Mouse (Mus musculus) lung, embryonic 14.5 days (tissue): ENCODE measurements at regions not wholly inside any gene's neighbourhood (a gene's known extent, or its start where the extent isn't known, plus 50 kb on each side); places are given as distances from the start of the nearest gene placed in this dataset.

ENCODE experiments used
- ATAC-seq: fragments of 200-750 bp; cut with Nextera tagmentation; 2 replicates; pipeline ENCODE4 v1.8.0; 2017; ENCODE audit warnings: mild to moderate bottlenecking, moderate TSS enrichment, moderate library complexity; ENCODE audit not compliant: insufficient read depth
- DNase-seq: peaks from one replicate; pipeline ENCODE4 v3.0.0-alpha.2; 2015
- H3K27ac ChIP-seq: fragments of 300-500 bp; sonication (generic); 2 replicates; pipeline ENCODE4 v1.5.1; 2014; ENCODE audit warnings: low read depth, mild to moderate bottlenecking, moderate library complexity
- H3K27me3 ChIP-seq: fragments of 300-500 bp; sonication (generic); 2 replicates; pipeline ENCODE4 v1.6.1; 2014; ENCODE audit warnings: low read length, control low read depth; ENCODE audit not compliant: insufficient read depth
- H3K36me3 ChIP-seq: fragments of 300-500 bp; sonication (generic); 2 replicates; pipeline ENCODE4 v1.6.1; 2014; ENCODE audit warnings: control low read depth; ENCODE audit not compliant: insufficient read depth
- H3K4me1 ChIP-seq: fragments of 300-500 bp; sonication (generic); 2 replicates; pipeline ENCODE4 v1.6.1; 2014; ENCODE audit warnings: antibody characterized with exemption, control low read depth; ENCODE audit not compliant: insufficient read depth
- H3K4me2 ChIP-seq: fragments of 300-500 bp; sonication (generic); 2 replicates; pipeline ENCODE4 v1.6.1; 2014; ENCODE audit warnings: mild to moderate bottlenecking
- H3K4me3 ChIP-seq: fragments of 300-500 bp; sonication (generic); 2 replicates; pipeline ENCODE4 v1.5.1; 2014; ENCODE audit warnings: low read depth, low read length
- H3K9ac ChIP-seq: fragments of 300-500 bp; sonication (generic); 2 replicates; pipeline ENCODE4 v1.6.1; 2014
- H3K9me3 ChIP-seq: fragments of 300-500 bp; sonication (generic); 2 replicates; pipeline ENCODE4 v1.6.1; 2016; ENCODE audit warnings: low read depth, low read length, control low read depth
- CTCF ChIP-seq: IDR thresholded peaks from 2 replicates; pipeline ENCODE4 v1.5.1; 2016; ENCODE audit warnings: antibody characterized with exemption, low read depth
- WGBS: fragments of 180-500 bp; shearing (Covaris S2); extraction: QIAGEN DNeasy Blood & Tissue Kit; methylation state at CpG from one replicate; pipeline ENCODE4 v1.1.7; 2014; 5-methylcytosine and 5-hydroxymethylcytosine counted together

- H3K4me2 ChIP-seq: no peak overlapping the region
Observed at GRCm38 (mm10) chrX:57921821-57922449, 100.6 kb upstream of the Zic3 start.

GRCm38 (mm10) chrX:57923836-57924235 lies 98.7 kb upstream of the Zic3 start:
- Histone ChIP-seq H3K27me3 (peaks cover 44% of the 10 kb centered on the region), H3K27ac (no peak overlapping the region), H3K4me2 (no peak overlapping the region), H3K36me3 (no peaks in the 10 kb centered on the region), H3K4me1 (no peaks in the 10 kb centered on the region), H3K9me3 (no peaks in the 10 kb centered on the region), H3K9ac (no peak overlapping the region), H3K4me3 (no peak overlapping the region)
- ATAC-seq (no peak), DNase-seq (no peak)
- WGBS: 31% methylated on average over 5 of the region's 5 CpGs
- peak; percentile 33 for TF ChIP-seq CTCF

More at GRCm38 (mm10) chrX:57921821-57922449, 100.6 kb upstream of the Zic3 start:
- no peaks in the 10 kb centered on the region for H3K36me3 ChIP-seq
- no peak for TF ChIP-seq CTCF
- no peaks in the 10 kb centered on the region for H3K4me1 ChIP-seq
- peaks cover 61% of the 10 kb centered on the region for H3K27me3 ChIP-seq
- H3K9me3 ChIP-seq: no peaks in the 10 kb centered on the region
- no peak overlapping the region for H3K4me3 ChIP-seq
- no peak overlapping the region for H3K27ac ChIP-seq
- 13% methylated on average over 24 of the region's 25 CpGs for WGBS
- no peak overlapping the region for H3K9ac ChIP-seq
- ATAC-seq (no peak), DNase-seq (no peak)

GRCm38 (mm10) chrX:57935621-57936020 lies 86.9 kb upstream of the Zic3 start:
- TF ChIP-seq CTCF: no peak
- no peaks in the 10 kb centered on the region for H3K27me3 ChIP-seq
- no peaks in the 10 kb centered on the region for H3K9me3 ChIP-seq
- 33% methylated on average over 3 of the region's 3 CpGs for WGBS
- H3K9ac ChIP-seq: no peak overlapping the region
- DNase-seq: no peak
- H3K4me1 ChIP-seq: no peaks in the 10 kb centered on the region
- no peak overlapping the region for H3K4me2 ChIP-seq
- no peak overlapping the region for H3K27ac ChIP-seq
- no peaks in the 10 kb centered on the region for H3K36me3 ChIP-seq
- ATAC-seq: no peak; the same call in 1 of the 2 replicates
- no peak overlapping the region for H3K4me3 ChIP-seq

- ATAC-seq: no peak
- 33% methylated on average over 6 of the region's 6 CpGs for WGBS
- no peaks in the 10 kb centered on the region for H3K36me3 ChIP-seq
Observed at GRCm38 (mm10) chrX:57938248-57938836, 84.2 kb upstream of the Zic3 start.

GRCm38 (mm10) chrX:57950896-57951295 lies 71.6 kb upstream of the Zic3 start:
- Histone ChIP-seq H3K27me3 (no peaks in the 10 kb centered on the region), H3K36me3 (no peaks in the 10 kb centered on the region), H3K4me2 (no peak overlapping the region), H3K4me3 (no peak overlapping the region), H3K4me1 (no peaks in the 10 kb centered on the region), H3K27ac (no peak overlapping the region), H3K9ac (no peak overlapping the region), H3K9me3 (no peaks in the 10 kb centered on the region)
- ATAC-seq (no peak), DNase-seq (no peak)
- 34% methylated on average over 2 of the region's 2 CpGs for WGBS
- TF ChIP-seq CTCF: no peak

More at GRCm38 (mm10) chrX:57938248-57938836, 84.2 kb upstream of the Zic3 start:
- H3K27ac ChIP-seq: no peak overlapping the region
- no peak for TF ChIP-seq CTCF
- no peak for DNase-seq
- H3K9me3 ChIP-seq: no peaks in the 10 kb centered on the region
- H3K27me3 ChIP-seq: no peaks in the 10 kb centered on the region
- no peak overlapping the region for H3K4me3 ChIP-seq
- no peaks in the 10 kb centered on the region for H3K4me1 ChIP-seq
- no peak overlapping the region for H3K4me2 ChIP-seq
- no peak overlapping the region for H3K9ac ChIP-seq

- Histone ChIP-seq H3K4me3 (no peak overlapping the region), H3K27me3 (no peaks in the 10 kb centered on the region), H3K9ac (no peak overlapping the region), H3K27ac (no peak overlapping the region), H3K4me2 (no peak overlapping the region), H3K36me3 (no peaks in the 10 kb centered on the region), H3K4me1 (no peaks in the 10 kb centered on the region), H3K9me3 (no peaks in the 10 kb centered on the region)
- no peak for ATAC-seq
- no peak for DNase-seq
- WGBS: 23% methylated on average over 3 of the region's 3 CpGs
- TF ChIP-seq CTCF: no peak
Observed at GRCm38 (mm10) chrX:57951301-57951700, 71.2 kb upstream of the Zic3 start.

GRCm38 (mm10) chrX:57954594-57955185 lies 67.8 kb upstream of the Zic3 start:
- ATAC-seq (no peak), DNase-seq (no peak)
- WGBS: 35% methylated on average over 3 of the region's 3 CpGs
- Histone ChIP-seq H3K4me3 (no peak overlapping the region), H3K27me3 (no peaks in the 10 kb centered on the region), H3K27ac (no peak overlapping the region), H3K4me2 (no peak overlapping the region), H3K9me3 (no peaks in the 10 kb centered on the region), H3K4me1 (no peaks in the 10 kb centered on the region), H3K36me3 (no peaks in the 10 kb centered on the region), H3K9ac (no peak overlapping the region)
- TF ChIP-seq CTCF: no peak
